11 mouse cellular contexts compared by ENCODE assay signal in genomic region chr13:82392908-82393307, GRCm38 (mm10).
A peak's percentile ranks its signal among the peaks of the same experiment; 100 is the strongest.
DNase-seq lines count a peak whose midpoint lies in the region; ATAC-seq and TF ChIP-seq lines count a peak whose summit lies in the region.
"Had no signal": no experiment of that assay in that cellular context is flagged by ENCODE, and none has a peak within 500 bp of the region (broad histone marks: within the 10 kb centered on the region; RNA-seq: fewer than 3 reads in every experiment).

No protein-coding gene starts in this region.

- no peak overlapping the region for H3K9ac ChIP-seq in heart, adult 2 months (ENCODE audit: low read depth, low read length)
- H3K9ac ChIP-seq in lung, embryonic 14.5 days, result no peak overlapping the region
- no peak overlapping the region for H3K9ac ChIP-seq in lung, postnatal 0 days (replicated peaks; ENCODE audit: low read depth)

- no peak for TF ChIP-seq EP300 in heart, adult 2 months (IDR thresholded peaks at IDR 0.05; ENCODE audit: insufficient read depth, low read depth, low read length)
- TF ChIP-seq EP300 in lung, postnatal 0 days (IDR thresholded peaks at IDR 0.05), result no peak

- ATAC-seq in lung, embryonic 14.5 days (ENCODE audit: insufficient read depth), result no peak
- ATAC-seq in lung, postnatal 0 days, result no peak

- intact Hi-C loops in heart, adult 2 months (cut with DNase I), result no loop called here

- no peak overlapping the region for H3K4me3 ChIP-seq in heart, adult 2 months
- H3K4me3 ChIP-seq in lung, embryonic 14.5 days (ENCODE audit: low read depth, low read length), result no peak overlapping the region
- no peak overlapping the region for H3K4me3 ChIP-seq in lung, postnatal 0 days (ENCODE audit: low read depth, low read length)

- DNase-seq in heart, adult 11 months, result peak; percentile 76
- DNase-seq in heart, adult 2 months, result no peak
- peak; percentile 52 for DNase-seq in lung, embryonic 14.5 days
- no peak for DNase-seq in lung, postnatal 0 days (ENCODE audit: low spot score)
- peak; percentile 63 for DNase-seq in brain, embryonic 18.5 days (ENCODE audit: low read depth, low spot score)
- DNase-seq in frontal cortex, postnatal 36 days (ENCODE audit: low spot score in 2 of 2), result peak; percentile 6 to 18
- DNase-seq in kidney, postnatal 10 days, result no peak
- DNase-seq: adrenal gland, postnatal 10 days; gastrocnemius, postnatal 14 days; kidney, adult 11 months; liver had no signal

- H3K4me1 ChIP-seq in heart, adult 2 months (ENCODE audit: control insufficient read depth, insufficient read depth, low read length), result no peaks in the 10 kb centered on the region
- H3K4me1 ChIP-seq in lung, embryonic 14.5 days (ENCODE audit: insufficient read depth), result no peaks in the 10 kb centered on the region
- H3K4me1 ChIP-seq in lung, postnatal 0 days (ENCODE audit: insufficient read depth, low read depth, low read length), result no peaks in the 10 kb centered on the region

- no peaks in the 10 kb centered on the region for H3K9me3 ChIP-seq in lung, embryonic 14.5 days (ENCODE audit: low read depth, low read length)
- H3K9me3 ChIP-seq in lung, postnatal 0 days (ENCODE audit: low read length), result no peaks in the 10 kb centered on the region

- H3K79me2 ChIP-seq in heart, adult 2 months (replicated peaks; ENCODE audit: control insufficient read depth, insufficient read depth, low read length), result no peaks in the 10 kb centered on the region

- no peak overlapping the region for H3K4me2 ChIP-seq in lung, embryonic 14.5 days
- H3K4me2 ChIP-seq in lung, postnatal 0 days (replicated peaks; ENCODE audit: low read depth, low read length), result no peak overlapping the region

- TF ChIP-seq CTCF in heart, adult 2 months (IDR thresholded peaks at IDR 0.05), result no peak
- no peak for TF ChIP-seq CTCF in lung, embryonic 14.5 days (IDR thresholded peaks at IDR 0.05; ENCODE audit: low read depth)
- TF ChIP-seq CTCF in lung, postnatal 0 days (IDR thresholded peaks at IDR 0.05), result no peak

- H3K27me3 ChIP-seq in heart, adult 2 months (ENCODE audit: control insufficient read depth, insufficient read depth, low read length), result no peaks in the 10 kb centered on the region
- H3K27me3 ChIP-seq in lung, embryonic 14.5 days (ENCODE audit: insufficient read depth, low read length), result no peaks in the 10 kb centered on the region
- no peaks in the 10 kb centered on the region for H3K27me3 ChIP-seq in lung, postnatal 0 days (replicated peaks; ENCODE audit: insufficient read depth, low read length)

- no peak for TF ChIP-seq POLR2A in heart, adult 2 months (IDR thresholded peaks at IDR 0.05; ENCODE audit: insufficient read depth, low read depth, low read length)

- H3K27ac ChIP-seq in heart, adult 2 months, result no peak overlapping the region
- H3K27ac ChIP-seq in lung, embryonic 14.5 days (ENCODE audit: low read depth), result no peak overlapping the region
- H3K27ac ChIP-seq in lung, postnatal 0 days (ENCODE audit: low read length), result no peak overlapping the region

- H3K36me3 ChIP-seq in heart, adult 2 months (ENCODE audit: control insufficient read depth, insufficient read depth, low read length), result no peaks in the 10 kb centered on the region; the same call in 1 of the 2 replicates
- no peaks in the 10 kb centered on the region for H3K36me3 ChIP-seq in lung, embryonic 14.5 days (ENCODE audit: insufficient read depth)
- no peaks in the 10 kb centered on the region for H3K36me3 ChIP-seq in lung, postnatal 0 days (ENCODE audit: insufficient read depth, low read length)

Comparison
In these comparisons a context has a peak if more than half of its experiments do, and no peak if none do; other contexts are left out.
1. DNase-seq: peak in heart, adult 11 months (single experiment), lung, embryonic 14.5 days (single experiment), brain, embryonic 18.5 days (single experiment) and frontal cortex, postnatal 36 days (2 of 2); none in heart, adult 2 months (0 of 2), lung, postnatal 0 days (single experiment) and kidney, postnatal 10 days (single experiment).